Mouse (Mus musculus): ENCODE measurements around the gene Rnf186.

The Rnf186 gene

GRCm38 (mm10) chr4:138966866-138967265, at the start of gene Rnf186:
TSS of gene Rnf186 (plus strand) at chr4:138967112.
- ChIA-PET CTCF (interaction anchor here in 2 of 4 experiments (0.5 to 1.5 kb wide), 4 partner anchors 23 to 48 kb away, joined by 3 to 4 read pairs (median 4); no protein-coding TSS in a partner anchor), POLR2A (interaction anchor here in 1 of 4 experiments (0.5 to 0.7 kb wide), 2 partner anchors 41 to 356 kb away, joined by 3 read pairs; no protein-coding TSS in a partner anchor)

- ChIA-PET CTCF (interaction anchor here in 1 of 4 experiments (0.5 to 2.1 kb wide), 8 partner anchors 8 to 162 kb away, joined by 3 to 8 read pairs (median 3); no protein-coding TSS in a partner anchor), POLR2A (interaction anchor here in 1 of 4 experiments (0.6 kb wide), 1 partner anchor 52 kb away, joined by 4 read pairs; no protein-coding TSS in a partner anchor)
Measured at GRCm38 (mm10) chr4:138917282-138917681, 49.6 kb upstream of the Rnf186 start.

GRCm38 (mm10) chr4:138921254-138922130, 45.4 kb upstream of the Rnf186 start:
- POLR2A ChIA-PET, result interaction anchor here in 3 of 4 experiments (0.6 to 1.5 kb wide), 4 partner anchors 8 to 471 kb away, joined by 3 to 4 read pairs (median 3); partner anchors contain the start of gene Otud3 (in 1 of the 3)
- CTCF ChIA-PET, result interaction anchor here (0.5 to 2.4 kb wide), 37 partner anchors 8 to 1186 kb away, joined by 3 to 15 read pairs (median 4); partner anchors contain the start of genes Otud3 (in 3 of the 4), Akr7a5 (in 1 of the 4), Htr6 (in 1 of the 4) and Pqlc2 (in 1 of the 4)

- POLR2A ChIA-PET, result interaction anchor here in 2 of 4 experiments (1.4 to 1.5 kb wide), 3 partner anchors 9 to 154 kb away, joined by 3 to 4 read pairs (median 3); partner anchors contain the start of gene Otud3 (in 1 of the 2)
- CTCF ChIA-PET, result interaction anchor here (0.5 to 2.4 kb wide), 41 partner anchors 9 to 1186 kb away, joined by 3 to 15 read pairs (median 4); partner anchors contain the start of genes Otud3 (in 3 of the 4), Akr7a5 (in 1 of the 4), Htr6 (in 1 of the 4) and Pqlc2 (in 1 of the 4)
Measured at GRCm38 (mm10) chr4:138922131-138922459, 44.8 kb upstream of the Rnf186 start.

GRCm38 (mm10) chr4:138925561-138925960, 41.4 kb upstream of the Rnf186 start:
- ChIA-PET CTCF (interaction anchor here in 2 of 4 experiments (0.8 to 1.1 kb wide), 4 partner anchors 8 to 89 kb away, joined by 3 read pairs; partner anchors contain the start of gene Otud3 (in 2 of the 2)), POLR2A (interaction anchor here in 1 of 4 experiments (0.8 to 1.1 kb wide), 2 partner anchors 12 to 82 kb away, joined by 3 read pairs; partner anchors contain the start of gene Otud3)

GRCm38 (mm10) chr4:138933862-138934261, 33.0 kb upstream of the Rnf186 start:
- POLR2A ChIA-PET, result no interaction called here
- CTCF ChIA-PET, result interaction anchor here in 1 of 4 experiments (0.6 kb wide), 1 partner anchor 252 kb away, joined by 3 read pairs; no protein-coding TSS in a partner anchor

- CTCF ChIA-PET, result no interaction called here
- POLR2A ChIA-PET, result no interaction called here
Measured at GRCm38 (mm10) chr4:138934456-138935145, 32.3 kb upstream of the Rnf186 start.

- POLR2A ChIA-PET, result interaction anchor here in 2 of 4 experiments (0.6 to 1.4 kb wide), 3 partner anchors 33 to 121 kb away, joined by 3 to 6 read pairs (median 3); partner anchors contain the start of gene Tmco4 (in 1 of the 2)
- CTCF ChIA-PET, result interaction anchor here in 2 of 4 experiments (0.5 to 1.5 kb wide), 5 partner anchors 15 to 236 kb away, joined by 3 to 10 read pairs (median 3); partner anchors contain the start of gene Otud3 (in 1 of the 2)
Measured at GRCm38 (mm10) chr4:138938495-138939269, 28.2 kb upstream of the Rnf186 start.

GRCm38 (mm10) chr4:138939481-138939880, 27.4 kb upstream of the Rnf186 start:
- CTCF ChIA-PET, result interaction anchor here in 1 of 4 experiments (1.0 to 1.5 kb wide), 4 partner anchors 14 to 75 kb away, joined by 3 to 4 read pairs (median 3); partner anchors contain the start of gene Otud3
- POLR2A ChIA-PET, result interaction anchor here in 2 of 4 experiments (0.6 to 1.4 kb wide), 4 partner anchors 32 to 120 kb away, joined by 3 to 6 read pairs (median 3); partner anchors contain the start of gene Tmco4 (in 1 of the 2)

GRCm38 (mm10) chr4:138941401-138941800, 25.5 kb upstream of the Rnf186 start:
- ChIA-PET POLR2A (interaction anchor here (0.6 to 1.6 kb wide), 11 partner anchors 8 to 1224 kb away, joined by 3 to 8 read pairs (median 3); partner anchors contain the start of gene Tmco4 (in 1 of the 4)), CTCF (interaction anchor here in 2 of 4 experiments (0.6 to 1.1 kb wide), 6 partner anchors 19 to 299 kb away, joined by 3 to 4 read pairs (median 3); no protein-coding TSS in a partner anchor)

- POLR2A ChIA-PET, result interaction anchor here (0.6 to 1.6 kb wide), 10 partner anchors 8 to 1225 kb away, joined by 3 to 8 read pairs (median 4); partner anchors contain the start of gene Tmco4 (in 1 of the 4)
Measured at GRCm38 (mm10) chr4:138941966-138942365, 24.9 kb upstream of the Rnf186 start.

GRCm38 (mm10) chr4:138943730-138944129, 23.2 kb upstream of the Rnf186 start:
- CTCF ChIA-PET, result interaction anchor here (0.5 to 2.9 kb wide), 55 partner anchors 9 to 1018 kb away, joined by 3 to 15 read pairs (median 4); partner anchors contain the start of genes Otud3 (in 3 of the 4) and Rnf186 (in 1 of the 4)
- POLR2A ChIA-PET, result interaction anchor here in 3 of 4 experiments (0.7 to 2.9 kb wide), 17 partner anchors 11 to 75 kb away, joined by 3 to 8 read pairs (median 4); partner anchors contain the start of genes Otud3 (in 1 of the 3) and Tmco4 (in 1 of the 3)

More at GRCm38 (mm10) chr4:138941966-138942365, 24.9 kb upstream of the Rnf186 start:
- CTCF ChIA-PET, result interaction anchor here in 3 of 4 experiments (0.5 to 0.7 kb wide), 3 partner anchors 35 to 300 kb away, joined by 3 to 4 read pairs (median 4); no protein-coding TSS in a partner anchor

GRCm38 (mm10) chr4:138948257-138948656, 18.7 kb upstream of the Rnf186 start:
- POLR2A ChIA-PET, result no interaction called here
- CTCF ChIA-PET, result no interaction called here

- ChIA-PET POLR2A (interaction anchor here in 3 of 4 experiments (1.1 to 2.0 kb wide), 6 partner anchors 8 to 49 kb away, joined by 3 to 8 read pairs (median 3); partner anchors contain the start of gene Tmco4 (in 1 of the 3)), CTCF (interaction anchor here in 2 of 4 experiments (1.0 to 1.2 kb wide), 2 partner anchors 15 to 41 kb away, joined by 3 to 5 read pairs; no protein-coding TSS in a partner anchor)
Measured at GRCm38 (mm10) chr4:138958612-138959011, 8.3 kb upstream of the Rnf186 start.

GRCm38 (mm10) chr4:138959120-138959519, 7.8 kb upstream of the Rnf186 start:
- ChIA-PET POLR2A (interaction anchor here in 3 of 4 experiments (0.6 to 2.0 kb wide), 9 partner anchors 9 to 48 kb away, joined by 3 to 8 read pairs (median 3); partner anchors contain the start of gene Tmco4 (in 1 of the 3)), CTCF (interaction anchor here in 2 of 4 experiments (0.7 to 1.2 kb wide), 3 partner anchors 15 to 103 kb away, joined by 3 to 5 read pairs (median 3); no protein-coding TSS in a partner anchor)

GRCm38 (mm10) chr4:138959926-138960325, 7.0 kb upstream of the Rnf186 start:
- ChIA-PET POLR2A (interaction anchor here in 3 of 4 experiments (1.1 to 2.0 kb wide), 6 partner anchors 12 to 41 kb away, joined by 3 to 8 read pairs (median 3); partner anchors contain the start of gene Tmco4 (in 1 of the 3)), CTCF (interaction anchor here in 3 of 4 experiments (0.5 to 1.2 kb wide), 5 partner anchors 12 to 1223 kb away, joined by 3 to 7 read pairs (median 5); no protein-coding TSS in a partner anchor)
